Mouse (Mus musculus): ENCODE results near the gene Mcat.

Mcat gene

GRCm38 (mm10) chr15:83563327-83563856 lies at the start of gene Mcat, which contains the start of gene Tspo:
Mcat (minus strand) TSS chr15:83563787.
Tspo (plus strand) TSS chr15:83563592.
- DNase-seq (ENCODE audit: low spot score in 2 of 2), result peak; percentile 76 to 79

GRCm38 (mm10) chr15:83607115-83607802 lies 43.7 kb upstream of the Mcat start:
- DNase-seq (ENCODE audit: low spot score in 2 of 2), result peak; percentile 60 to 79

GRCm38 (mm10) chr15:83606700-83607099 lies 43.1 kb upstream of the Mcat start:
- peak; percentile 55 for DNase-seq (ENCODE audit: low spot score in 2 of 2)

- no peak for DNase-seq (ENCODE audit: low spot score in 2 of 2)
These were observed 42.6 kb upstream of the Mcat start for GRCm38 (mm10) chr15:83606216-83606615.

GRCm38 (mm10) chr15:83603426-83603825 lies 39.8 kb upstream of the Mcat start:
- no peak for DNase-seq (ENCODE audit: low spot score in 2 of 2)

- no peak for DNase-seq (ENCODE audit: low spot score in 2 of 2)
These were observed 39.4 kb upstream of the Mcat start for GRCm38 (mm10) chr15:83603046-83603396.

- peak in 1 of 2 experiments; percentile 47 for DNase-seq (ENCODE audit: low spot score in 2 of 2)
These were observed 38.9 kb upstream of the Mcat start for GRCm38 (mm10) chr15:83602372-83603045.

GRCm38 (mm10) chr15:83601185-83601584 lies 37.6 kb upstream of the Mcat start:
- DNase-seq (ENCODE audit: low spot score in 2 of 2), result no peak

GRCm38 (mm10) chr15:83596833-83597232 lies 33.2 kb upstream of the Mcat start:
- no peak for DNase-seq (ENCODE audit: low spot score in 2 of 2)

GRCm38 (mm10) chr15:83595364-83595711 lies 31.8 kb upstream of the Mcat start:
- no peak for DNase-seq (ENCODE audit: low spot score in 2 of 2)

- peak; percentile 86 to 88 for DNase-seq (ENCODE audit: low spot score in 2 of 2)
These were observed 31.2 kb upstream of the Mcat start, which contains the start of gene Ttll12 for GRCm38 (mm10) chr15:83594513-83595363. Ttll12 (minus strand) TSS chr15:83595157.

- DNase-seq (ENCODE audit: low spot score in 2 of 2), result peak in 1 of 2 experiments; percentile 29
These were observed 30.3 kb upstream of the Mcat start for GRCm38 (mm10) chr15:83593702-83594512.

GRCm38 (mm10) chr15:83593189-83593585 lies 29.6 kb upstream of the Mcat start:
- no peak for DNase-seq (ENCODE audit: low spot score in 2 of 2)

GRCm38 (mm10) chr15:83592260-83593188 lies 28.9 kb upstream of the Mcat start:
- DNase-seq (ENCODE audit: low spot score in 2 of 2), result peak in 1 of 2 experiments; percentile 21

- no peak for DNase-seq (ENCODE audit: low spot score in 2 of 2)
These were observed 28.2 kb upstream of the Mcat start for GRCm38 (mm10) chr15:83591758-83592157.

- no peak for DNase-seq (ENCODE audit: low spot score in 2 of 2)
These were observed 27.3 kb upstream of the Mcat start for GRCm38 (mm10) chr15:83590841-83591240.

GRCm38 (mm10) chr15:83584741-83585220 lies 21.2 kb upstream of the Mcat start:
- DNase-seq (ENCODE audit: low spot score in 2 of 2), result no peak

- peak in 1 of 2 experiments; percentile 56 for DNase-seq (ENCODE audit: low spot score in 2 of 2)
These were observed 20.0 kb upstream of the Mcat start for GRCm38 (mm10) chr15:83583419-83584156.

GRCm38 (mm10) chr15:83582931-83583330 lies 19.3 kb upstream of the Mcat start:
- DNase-seq (ENCODE audit: low spot score in 2 of 2), result no peak
